Mouse (Mus musculus) olfactory bulb, adult 2 months (tissue): ENCODE results near the gene Cys1.

ENCODE experiments used
- CTCF ChIP-seq: fragments of 200-500 bp; IDR thresholded peaks from 2 replicates; pipeline ENCODE4 v1.5.1; 2012; ENCODE audit warnings: low read depth, mild to moderate bottlenecking, low read length, moderate library complexity; ENCODE audit not compliant: insufficient read depth
- POLR2A ChIP-seq: fragments of 200-500 bp; IDR thresholded peaks from 2 replicates; pipeline ENCODE4 v1.6.1; 2012; ENCODE audit warnings: mild to moderate bottlenecking, low read depth, low read length, moderate library complexity; ENCODE audit not compliant: insufficient read depth

DNA sequence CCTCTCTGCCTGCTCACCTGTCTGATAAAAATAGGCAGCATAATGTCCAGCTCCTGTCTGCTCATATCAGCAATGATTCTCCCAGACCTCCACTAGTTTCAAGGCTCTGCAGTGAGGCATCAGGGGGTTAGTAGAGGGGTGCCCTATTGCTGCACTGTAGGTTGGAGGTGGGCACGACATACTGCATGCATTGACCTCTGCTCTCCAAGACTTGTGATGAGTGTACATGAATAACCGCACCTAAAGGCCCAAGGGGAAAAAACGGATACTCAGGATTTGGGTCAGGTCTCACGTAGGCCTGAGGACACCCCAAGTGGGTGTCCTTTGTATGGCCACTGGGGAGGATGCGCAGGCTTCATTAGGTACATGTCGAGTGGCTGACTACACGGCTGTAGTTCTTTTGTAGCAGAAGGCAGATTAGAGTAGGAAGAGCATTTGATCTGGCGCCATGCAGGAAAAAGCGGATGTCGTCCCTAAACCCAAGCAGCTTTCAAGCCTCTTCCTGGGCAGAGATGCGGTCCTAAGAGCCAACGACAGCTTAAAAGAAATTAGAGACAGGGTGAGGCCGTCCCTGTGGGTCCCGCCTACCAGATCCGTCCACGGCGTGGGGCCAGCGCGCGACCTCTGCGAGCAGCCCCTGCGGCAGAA is 31.1 kb downstream of the Cys1 start:
- no peak for TF ChIP-seq POLR2A
- TF ChIP-seq CTCF: no peak
